Mouse (Mus musculus): Measurements from ENCODE around the gene Lcp1.

Lcp1 gene

GRCm38 (mm10) chr14:75280406-75280805, 149.5 kb downstream of the Lcp1 start:
- no peak for DNase-seq (ENCODE audit: low read depth)
